Mouse (Mus musculus) CH12.LX (cell line): ENCODE measurements at regions not wholly inside any gene's neighbourhood (a gene's known extent, or its start where the extent isn't known, plus 50 kb on each side); places are given as distances from the start of the nearest gene placed in this dataset.
A peak's percentile ranks its signal among the peaks of the same experiment; 100 is the strongest.

Experiments
- DNase-seq: peaks from one replicate; pipeline ENCODE4 v3.0.0-alpha.2; 2013; ENCODE audit errors: extremely low read depth
- H3K27ac ChIP-seq: 2 replicates; pipeline ENCODE4 v1.5.1; 2012; ENCODE audit warnings: low read depth, mild to moderate bottlenecking, control low read depth, moderate library complexity; ENCODE audit not compliant: insufficient read depth
- H3K27me3 ChIP-seq: replicated peaks from 2 replicates; pipeline ENCODE3; 2012; ENCODE audit warnings: inconsistent platforms
- H3K36me3 ChIP-seq, 2 experiments: replicated peaks in 1 of 2; 2 replicates each; pipeline versions ENCODE3 to v1.6.1; 2012; ENCODE audit warnings: inconsistent platforms in 1 of 2, low read length in 1 of 2, mild to moderate bottlenecking in 1 of 2, mixed read lengths in 1 of 2, moderate library complexity in 1 of 2; ENCODE audit not compliant: control insufficient read depth in 1 of 2, insufficient read depth in 1 of 2
- H3K4me1 ChIP-seq, 2 experiments: 2 replicates each; pipeline ENCODE4 v1.6.1; 2012; ENCODE audit warnings: inconsistent platforms in 1 of 2, moderate library complexity in 1 of 2; ENCODE audit not compliant: insufficient read depth in 2 of 2, control insufficient read depth in 1 of 2
- H3K4me2 ChIP-seq: 2 replicates; pipeline ENCODE4 v1.6.1; 2012; ENCODE audit warnings: low read depth, mild to moderate bottlenecking, control low read depth; ENCODE audit not compliant: poor library complexity, insufficient read depth, severe bottlenecking
- H3K4me3 ChIP-seq, 3 experiments: fragments of 150-350 bp in 1 of 3; sonication (generic) in 1 of 3; replicated peaks in 1 of 3; 2 replicates each; pipeline versions ENCODE3 to v1.5.1; 2011 to 2012; ENCODE audit warnings: low read depth in 2 of 3, low read length in 2 of 3, mild to moderate bottlenecking in 2 of 3, moderate library complexity in 2 of 3, control low read depth in 1 of 3, improper control_type of control experiment in 1 of 3, inconsistent platforms in 1 of 3, mixed read lengths in 1 of 3; ENCODE audit not compliant: poor library complexity in 1 of 3
- H3K79me2 ChIP-seq: replicated peaks from 2 replicates; pipeline ENCODE4 v1.6.1; 2012; ENCODE audit warnings: mild to moderate bottlenecking, moderate library complexity; ENCODE audit not compliant: control insufficient read depth, poor library complexity, insufficient read depth, severe bottlenecking; ENCODE audit errors: extremely low read depth
- H3K9ac ChIP-seq: 2 replicates; pipeline ENCODE4 v1.6.1; 2012; ENCODE audit warnings: low read depth, mild to moderate bottlenecking, control low read depth, moderate library complexity; ENCODE audit not compliant: insufficient read depth
- H3K9me3 ChIP-seq: replicated peaks from 2 replicates; pipeline ENCODE3; 2012; ENCODE audit warnings: low read length, inconsistent platforms, mixed read lengths
- BHLHE40 ChIP-seq: IDR thresholded peaks from 2 replicates; pipeline ENCODE4 v1.6.1; 2011; ENCODE audit warnings: mild to moderate bottlenecking, low read depth, low read length, improper control_type of control experiment
- CTCF ChIP-seq, 2 experiments: IDR thresholded peaks in 1 of 2; conservative IDR thresholded peaks in 1 of 2; 2 replicates each; pipeline ENCODE4 v1.5.1; 2011 to 2012; ENCODE audit warnings: low read depth in 2 of 2, low read length in 2 of 2, improper control_type of control experiment in 1 of 2, inconsistent platforms in 1 of 2, mild to moderate bottlenecking in 1 of 2, moderate library complexity in 1 of 2
- E2F4 ChIP-seq: IDR thresholded peaks from 2 replicates; pipeline ENCODE4 v1.6.1; 2011; ENCODE audit warnings: low read depth, low read length, improper control_type of control experiment; ENCODE audit not compliant: insufficient replicate concordance
- ELF1 ChIP-seq: IDR thresholded peaks from 2 replicates; pipeline ENCODE4 v1.6.1; 2014; ENCODE audit warnings: low read depth, mild to moderate bottlenecking, inconsistent platforms, low read length, improper control_type of control experiment
- EP300 ChIP-seq: IDR thresholded peaks from 2 replicates; pipeline ENCODE4 v1.6.1; 2011; ENCODE audit warnings: low read length, improper control_type of control experiment
- ETS1 ChIP-seq: conservative IDR thresholded peaks from 2 replicates; pipeline ENCODE4 v1.6.1; 2012; ENCODE audit warnings: low read depth, mild to moderate bottlenecking, inconsistent platforms, low read length, improper control_type of control experiment, moderate library complexity
- HCFC1 ChIP-seq: IDR thresholded peaks from 2 replicates; pipeline ENCODE4 v1.6.1; 2012; ENCODE audit warnings: low read depth, mild to moderate bottlenecking, inconsistent platforms, low read length, improper control_type of control experiment
- IRF4 ChIP-seq: IDR thresholded peaks from 2 replicates; pipeline ENCODE4 v1.6.1; 2014; ENCODE audit warnings: low read depth, mild to moderate bottlenecking, inconsistent platforms, low read length, improper control_type of control experiment
- JUN ChIP-seq: IDR thresholded peaks from 2 replicates; pipeline ENCODE4 v1.6.1; 2011; ENCODE audit warnings: low read depth, mild to moderate bottlenecking, low read length, improper control_type of control experiment, moderate library complexity; ENCODE audit not compliant: insufficient read depth
- JUND ChIP-seq: conservative IDR thresholded peaks from 2 replicates; pipeline ENCODE4 v1.6.1; 2011; ENCODE audit warnings: low read depth, low read length, improper control_type of control experiment
- KAT2A ChIP-seq: IDR thresholded peaks from 2 replicates; pipeline ENCODE4 v1.6.1; 2012; ENCODE audit warnings: low read length, improper control_type of control experiment, inconsistent platforms; ENCODE audit not compliant: insufficient replicate concordance
- MAFK ChIP-seq: IDR thresholded peaks from 2 replicates; pipeline ENCODE4 v1.6.1; 2011; ENCODE audit warnings: low read length, improper control_type of control experiment; ENCODE audit not compliant: insufficient replicate concordance
- MAX ChIP-seq: IDR thresholded peaks from 2 replicates; pipeline ENCODE4 v1.6.1; 2011; ENCODE audit warnings: low read length, improper control_type of control experiment
- MAZ ChIP-seq: IDR thresholded peaks from 2 replicates; pipeline ENCODE4 v1.6.1; 2012; ENCODE audit warnings: low read depth, mild to moderate bottlenecking, inconsistent platforms, low read length, improper control_type of control experiment, moderate library complexity
- MEF2A ChIP-seq: IDR thresholded peaks from 2 replicates; pipeline ENCODE4 v1.6.1; 2014; ENCODE audit warnings: low read depth, mild to moderate bottlenecking, inconsistent platforms, low read length, improper control_type of control experiment, borderline replicate concordance
- MXI1 ChIP-seq: IDR thresholded peaks from 2 replicates; pipeline ENCODE4 v1.6.1; 2011; ENCODE audit warnings: mild to moderate bottlenecking, low read depth, low read length, improper control_type of control experiment
- MYC ChIP-seq: IDR thresholded peaks from 2 replicates; pipeline ENCODE4 v1.6.1; 2011; ENCODE audit warnings: low read depth, mild to moderate bottlenecking, improper control_type of control experiment, low read length
- NRF1 ChIP-seq: IDR thresholded peaks from 2 replicates; pipeline ENCODE4 v1.6.1; 2014; ENCODE audit warnings: low read depth, mild to moderate bottlenecking, inconsistent platforms, low read length, improper control_type of control experiment, moderate library complexity
- PAX5 ChIP-seq: IDR thresholded peaks from 2 replicates; pipeline ENCODE4 v1.6.1; 2012; ENCODE audit warnings: low read length, inconsistent platforms, mixed read lengths
- POLR2A ChIP-seq: IDR thresholded peaks from 2 replicates; pipeline ENCODE4 v1.6.1; 2011; ENCODE audit warnings: low read depth, mild to moderate bottlenecking, improper control_type of control experiment, low read length
- POLR2AphosphoS2 ChIP-seq: IDR thresholded peaks from 2 replicates; pipeline ENCODE4 v1.6.1; 2011; ENCODE audit warnings: low read depth, low read length, improper control_type of control experiment
- RAD21 ChIP-seq: IDR thresholded peaks from 2 replicates; pipeline ENCODE4 v1.6.1; 2011; ENCODE audit warnings: low read depth, mild to moderate bottlenecking, low read length, improper control_type of control experiment, moderate library complexity
- RCOR1 ChIP-seq: conservative IDR thresholded peaks from 2 replicates; pipeline ENCODE4 v1.6.1; 2012; ENCODE audit warnings: low read depth, mild to moderate bottlenecking, inconsistent platforms, low read length, improper control_type of control experiment
- SMC3 ChIP-seq: IDR thresholded peaks from 2 replicates; pipeline ENCODE4 v1.6.1; 2011; ENCODE audit warnings: low read depth, low read length, improper control_type of control experiment
- TBP ChIP-seq: conservative IDR thresholded peaks from 2 replicates; pipeline ENCODE4 v1.6.1; 2011; ENCODE audit warnings: low read depth, low read length, improper control_type of control experiment
- TCF12 ChIP-seq: IDR thresholded peaks from 2 replicates; pipeline ENCODE4 v1.6.1; 2014; ENCODE audit warnings: low read depth, mild to moderate bottlenecking, inconsistent platforms, low read length, improper control_type of control experiment
- USF1 ChIP-seq: IDR thresholded peaks from 2 replicates; pipeline ENCODE4 v1.6.1; 2014; ENCODE audit warnings: low read depth, mild to moderate bottlenecking, inconsistent platforms, low read length, improper control_type of control experiment
- USF2 ChIP-seq: conservative IDR thresholded peaks from 2 replicates; pipeline ENCODE4 v1.6.1; 2011; ENCODE audit warnings: low read depth, low read length, improper control_type of control experiment
- ZC3H11A ChIP-seq: IDR thresholded peaks from 2 replicates; pipeline ENCODE4 v1.6.1; 2012; ENCODE audit warnings: low read depth, mild to moderate bottlenecking, inconsistent platforms, low read length, improper control_type of control experiment
- ZKSCAN1 ChIP-seq: IDR thresholded peaks from 2 replicates; pipeline ENCODE4 v1.6.1; 2012; ENCODE audit warnings: low read depth, inconsistent platforms, low read length, improper control_type of control experiment, borderline replicate concordance
- ZMIZ1 ChIP-seq: IDR thresholded peaks from 2 replicates; pipeline ENCODE4 v1.6.1; 2012; ENCODE audit warnings: low read depth, mild to moderate bottlenecking, inconsistent platforms, low read length, improper control_type of control experiment
- ZNF384 ChIP-seq: IDR thresholded peaks from 2 replicates; pipeline ENCODE4 v1.6.1; 2012; ENCODE audit warnings: low read depth, low read length, improper control_type of control experiment, inconsistent platforms
- dilution Hi-C: fragments of 300-500 bp; cut with MboI; formaldehyde crosslinking; loops from 2 replicates; pipeline ENCODE4 v1.14.3; 2020; ENCODE audit warnings: low sequenced_read_pairs; ENCODE audit not compliant: extremely low pct_unique_long_range_greater_than_20kb, extremely low pct_ligation_motif_present
- in situ Hi-C: fragments of 300-500 bp; cut with MboI; formaldehyde crosslinking; loops from 3 replicates; pipeline ENCODE4 v1.14.3; 2019; ENCODE audit warnings: low sequenced_read_pairs, low pct_ligation_motif_present, low pct_unique_long_range_greater_than_20kb, mixed read lengths

- no peak overlapping the region for H3K4me2 ChIP-seq
- no peak overlapping the region for H3K4me3 ChIP-seq
- in situ Hi-C loops: no loop called here
- H3K4me1 ChIP-seq: peaks cover 10 to 22% of the 10 kb centered on the region in 2 experiments; a peak in 3 of 4 replicates
- DNase-seq: no peak
- H3K36me3 ChIP-seq: no peaks in the 10 kb centered on the region
- no peaks in the 10 kb centered on the region for H3K27me3 ChIP-seq
- no peak overlapping the region for H3K27ac ChIP-seq
- TF ChIP-seq JUND (peak; percentile 83), BHLHE40 (no peak), JUN (peak; percentile 78), ETS1 (peak; percentile 70; the same call in 1 of the 2 replicates), TBP (no peak), MAX (no peak), MAFK (peak; percentile 91), MYC (no peak), HCFC1 (no peak), E2F4 (no peak), USF2 (no peak), USF1 (no peak), POLR2A (no peak), RAD21 (no peak), CTCF (conservative IDR thresholded peaks at IDR 0.05 in 1 of 2, IDR thresholded peaks at IDR 0.05 in 1 of 2; ENCODE audit: low read depth in 2 of 2, low read length in 2 of 2) (no peak), ZNF384 (no peak), RCOR1 (peak; percentile 46; the same call in 1 of the 2 replicates), SMC3 (no peak), NRF1 (no peak), EP300 (peak; percentile 74; the same call in 1 of the 2 replicates), TCF12 (no peak), MXI1 (no peak), MAZ (no peak), ZC3H11A (no peak), IRF4 (peak; percentile 35; the same call in 1 of the 2 replicates), ELF1 (no peak), MEF2A (0 out of 2 replicates have a peak, but pooled peaks have one; percentile 13), PAX5 (no peak), ZMIZ1 (no peak), KAT2A (no peak), POLR2AphosphoS2 (no peak), ZKSCAN1 (no peak)
- H3K79me2 ChIP-seq: no peaks in the 10 kb centered on the region
- dilution Hi-C loops: no loop called here
- no peaks in the 10 kb centered on the region for H3K9me3 ChIP-seq
- H3K9ac ChIP-seq: no peak overlapping the region
These were observed 1100.8 kb upstream of the Gm7489 start for GRCm38 (mm10) chr15:52783940-52784339.
